Mouse (Mus musculus): ENCODE data around the gene Trir. TPM values are rescaled to one million over a fixed set of nuclear protein-coding genes. Genes with fewer than 3 reads are reported as not detected.

Trir gene
- polyA plus RNA-seq, 1 experiment, result 135 TPM

- TF ChIP-seq CTCF (IDR thresholded peaks at IDR 0.05; ENCODE audit: extremely low read depth, insufficient read length, insufficient replicate concordance, low read depth, low read length) (no peak), POLR2A (IDR thresholded peaks at IDR 0.05; ENCODE audit: low read depth, low read length) (no peak)
- Histone ChIP-seq H3K27ac (ENCODE audit: insufficient read depth, low read depth, low read length) (peak overlapping the region; percentile 10; the same call in 1 of the 2 replicates), H3K4me3 (ENCODE audit: low read depth, low read length) (no peak overlapping the region), H3K27me3 (ENCODE audit: control insufficient read depth, insufficient read depth, low read length) (no peaks in the 10 kb centered on the region), H3K36me3 (ENCODE audit: control insufficient read depth, insufficient read depth, low read length) (0 out of 2 replicates have a peak, but pooled peaks cover 2% of the 10 kb centered on the region), H3K4me1 (ENCODE audit: control insufficient read depth, insufficient read depth, insufficient read length, low read length) (peaks cover 38% of the 10 kb centered on the region)
- WGBS, result 66% methylated on average over 5 of the region's 5 CpGs
These were observed 39.2 kb upstream of the Trir start for GRCm38 (mm10) chr8:84987388-84987787.

GRCm38 (mm10) chr8:84987903-84988302, 38.7 kb upstream of the Trir start:
- 78% methylated on average over 2 of the region's 2 CpGs for WGBS
- no peaks in the 10 kb centered on the region for H3K27me3 ChIP-seq (ENCODE audit: control insufficient read depth, insufficient read depth, low read length)
- no peak for TF ChIP-seq POLR2A (IDR thresholded peaks at IDR 0.05; ENCODE audit: low read depth, low read length)
- no peak for TF ChIP-seq CTCF (IDR thresholded peaks at IDR 0.05; ENCODE audit: extremely low read depth, insufficient read length, insufficient replicate concordance, low read depth, low read length)
- H3K4me1 ChIP-seq (ENCODE audit: control insufficient read depth, insufficient read depth, insufficient read length, low read length), result peaks cover 33% of the 10 kb centered on the region
- H3K27ac ChIP-seq (ENCODE audit: insufficient read depth, low read depth, low read length), result peak overlapping the region; percentile 10; the same call in 1 of the 2 replicates
- 0 out of 2 replicates have a peak, but pooled peaks cover 2% of the 10 kb centered on the region for H3K36me3 ChIP-seq (ENCODE audit: control insufficient read depth, insufficient read depth, low read length)
- H3K4me3 ChIP-seq (ENCODE audit: low read depth, low read length), result no peak overlapping the region

GRCm38 (mm10) chr8:84989311-84989731, 37.3 kb upstream of the Trir start:
- Histone ChIP-seq H3K36me3 (ENCODE audit: control insufficient read depth, insufficient read depth, low read length) (0 out of 2 replicates have a peak, but pooled peaks cover 2% of the 10 kb centered on the region), H3K27ac (ENCODE audit: insufficient read depth, low read depth, low read length) (peak overlapping the region; percentile 79), H3K4me3 (ENCODE audit: low read depth, low read length) (peak overlapping the region; percentile 51), H3K27me3 (ENCODE audit: control insufficient read depth, insufficient read depth, low read length) (no peaks in the 10 kb centered on the region), H3K4me1 (ENCODE audit: control insufficient read depth, insufficient read depth, insufficient read length, low read length) (peaks cover 28% of the 10 kb centered on the region)
- WGBS, result 5% methylated on average over 15 of the region's 15 CpGs
- TF ChIP-seq POLR2A (IDR thresholded peaks at IDR 0.05; ENCODE audit: low read depth, low read length) (peak; percentile 31; the same call in 1 of the 2 replicates), CTCF (IDR thresholded peaks at IDR 0.05; ENCODE audit: extremely low read depth, insufficient read length, insufficient replicate concordance, low read depth, low read length) (no peak)

- WGBS, result under 1% methylated on average over 15 of the region's 15 CpGs
- H3K27ac ChIP-seq (ENCODE audit: insufficient read depth, low read depth, low read length), result peak overlapping the region; percentile 91
- H3K27me3 ChIP-seq (ENCODE audit: control insufficient read depth, insufficient read depth, low read length), result no peaks in the 10 kb centered on the region
- H3K4me1 ChIP-seq (ENCODE audit: control insufficient read depth, insufficient read depth, insufficient read length, low read length), result peaks cover 23% of the 10 kb centered on the region
- peak overlapping the region; percentile 75 for H3K4me3 ChIP-seq (ENCODE audit: low read depth, low read length)
- peaks cover 3% of the 10 kb centered on the region; the same call in 1 of the 2 replicates for H3K36me3 ChIP-seq (ENCODE audit: control insufficient read depth, insufficient read depth, low read length)
- no peak; the same call in 1 of the 2 replicates for TF ChIP-seq POLR2A (IDR thresholded peaks at IDR 0.05; ENCODE audit: low read depth, low read length)
- peak; percentile 90; the same call in 1 of the 2 replicates for TF ChIP-seq CTCF (IDR thresholded peaks at IDR 0.05; ENCODE audit: extremely low read depth, insufficient read length, insufficient replicate concordance, low read depth, low read length)
These were observed 36.8 kb upstream of the Trir start for GRCm38 (mm10) chr8:84989810-84990209.

- WGBS, result under 1% methylated on average over 28 of the region's 28 CpGs
- Histone ChIP-seq H3K36me3 (ENCODE audit: control insufficient read depth, insufficient read depth, low read length) (peaks cover 8% of the 10 kb centered on the region), H3K4me3 (ENCODE audit: low read depth, low read length) (peak within 1 kb of the TSS; percentile 75), H3K4me1 (ENCODE audit: control insufficient read depth, insufficient read depth, insufficient read length, low read length) (peaks cover 22% of the 10 kb centered on the region; the same call in 1 of the 2 replicates), H3K27me3 (ENCODE audit: control insufficient read depth, insufficient read depth, low read length) (no peaks in the 10 kb centered on the region), H3K27ac (ENCODE audit: insufficient read depth, low read depth, low read length) (peak within 1 kb of the TSS; percentile 93)
- TF ChIP-seq POLR2A (IDR thresholded peaks at IDR 0.05; ENCODE audit: low read depth, low read length), result peak; percentile 84
- TF ChIP-seq CTCF (IDR thresholded peaks at IDR 0.05; ENCODE audit: extremely low read depth, insufficient read length, insufficient replicate concordance, low read depth, low read length), result peak; percentile 90
These were observed 36.3 kb upstream of the Trir start, which contains the start of gene Hook2 for GRCm38 (mm10) chr8:84990349-84990748. Gene Hook2, plus strand, starts transcription at chr8:84990603.

GRCm38 (mm10) chr8:84990836-84991235, 35.8 kb upstream of the Trir start:
- TF ChIP-seq CTCF (IDR thresholded peaks at IDR 0.05; ENCODE audit: extremely low read depth, insufficient read length, insufficient replicate concordance, low read depth, low read length), result no peak
- no peak for TF ChIP-seq POLR2A (IDR thresholded peaks at IDR 0.05; ENCODE audit: low read depth, low read length)

GRCm38 (mm10) chr8:84994375-84994774, 32.2 kb upstream of the Trir start:
- peaks cover 11% of the 10 kb centered on the region for H3K4me1 ChIP-seq (ENCODE audit: control insufficient read depth, insufficient read depth, insufficient read length, low read length)
- H3K4me3 ChIP-seq (ENCODE audit: low read depth, low read length), result peak overlapping the region; percentile 28; the same call in 1 of the 2 replicates
- H3K36me3 ChIP-seq (ENCODE audit: control insufficient read depth, insufficient read depth, low read length), result peaks cover 25% of the 10 kb centered on the region
- TF ChIP-seq CTCF (IDR thresholded peaks at IDR 0.05; ENCODE audit: extremely low read depth, insufficient read length, insufficient replicate concordance, low read depth, low read length) (no peak), POLR2A (IDR thresholded peaks at IDR 0.05; ENCODE audit: low read depth, low read length) (0 out of 2 replicates have a peak, but pooled peaks have one; percentile 29)
- H3K27ac ChIP-seq (ENCODE audit: insufficient read depth, low read depth, low read length), result peak overlapping the region; percentile 70; the same call in 1 of the 2 replicates
- H3K27me3 ChIP-seq (ENCODE audit: control insufficient read depth, insufficient read depth, low read length), result no peaks in the 10 kb centered on the region
- WGBS, result 89% methylated on average over 9 of the region's 9 CpGs

More at GRCm38 (mm10) chr8:84990836-84991235, 35.8 kb upstream of the Trir start:
- H3K4me3 ChIP-seq (ENCODE audit: low read depth, low read length), result peak overlapping the region; percentile 75
- peaks cover 12% of the 10 kb centered on the region for H3K36me3 ChIP-seq (ENCODE audit: control insufficient read depth, insufficient read depth, low read length)
- peaks cover 25% of the 10 kb centered on the region; the same call in 1 of the 2 replicates for H3K4me1 ChIP-seq (ENCODE audit: control insufficient read depth, insufficient read depth, insufficient read length, low read length)
- 2% methylated on average over 15 of the region's 15 CpGs for WGBS
- no peaks in the 10 kb centered on the region for H3K27me3 ChIP-seq (ENCODE audit: control insufficient read depth, insufficient read depth, low read length)
- H3K27ac ChIP-seq (ENCODE audit: insufficient read depth, low read depth, low read length), result peak overlapping the region; percentile 93
